25 mouse cellular contexts compared by ENCODE assay signal in the genomic region with DNA sequence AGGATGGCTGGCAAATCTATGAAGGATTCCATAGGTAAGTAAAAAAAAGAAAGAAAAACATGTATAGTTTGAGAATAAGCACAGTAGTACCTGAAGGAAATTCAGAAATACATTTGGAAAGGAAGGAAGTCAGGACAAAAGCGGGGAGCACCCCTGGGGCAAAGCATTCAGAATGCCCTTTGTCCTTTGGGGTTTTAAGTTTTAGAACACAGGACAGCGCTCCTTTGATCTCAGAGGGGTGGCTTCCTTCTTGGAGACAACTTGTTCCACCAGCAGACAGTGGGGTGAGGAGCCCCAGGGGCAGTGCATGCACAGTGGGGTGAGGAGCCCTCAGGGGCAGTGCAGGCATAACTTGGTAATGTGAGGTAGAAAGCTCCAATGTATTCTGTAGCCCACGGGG. TPM values are rescaled to one million over a fixed set of nuclear protein-coding genes. Genes with fewer than 3 reads are reported as not detected.
DNase-seq lines count a peak whose midpoint lies in the region; ATAC-seq and TF ChIP-seq lines count a peak whose summit lies in the region.
"Had no signal": no experiment of that assay in that cellular context is flagged by ENCODE, and none has a peak within 500 bp of the region (broad histone marks: within the 10 kb centered on the region; RNA-seq: fewer than 3 reads in every experiment).

No protein-coding gene starts in this region.

- H3K36me3 ChIP-seq in hindbrain, embryonic 10.5 days, result no peaks in the 10 kb centered on the region
- no peaks in the 10 kb centered on the region for H3K36me3 ChIP-seq in hindbrain, postnatal 0 days (ENCODE audit: insufficient read depth, low read length)
- H3K36me3 ChIP-seq in midbrain, embryonic 10.5 days, result no peaks in the 10 kb centered on the region
- H3K36me3 ChIP-seq in midbrain, embryonic 15.5 days (replicated peaks), result no peaks in the 10 kb centered on the region
- no peaks in the 10 kb centered on the region for H3K36me3 ChIP-seq in limb, embryonic 10.5 days
- H3K36me3 ChIP-seq: embryonic facial prominence, embryonic 12.5 days; forebrain, embryonic 15.5 days; G1E; heart, embryonic 15.5 days; hindbrain, embryonic 12.5 days; intestine, embryonic 15.5 days had no signal

- WGBS in hindbrain, embryonic 10.5 days, result 8% methylated on average over 3 of the region's 3 CpGs
- 30% methylated on average over 3 of the region's 3 CpGs for WGBS in hindbrain, postnatal 0 days
- WGBS in midbrain, embryonic 10.5 days, result 11% methylated on average over 3 of the region's 3 CpGs
- 27% methylated on average over 3 of the region's 3 CpGs for WGBS in midbrain, embryonic 15.5 days
- 6% methylated on average over 3 of the region's 3 CpGs for WGBS in limb, embryonic 10.5 days

- no peaks in the 10 kb centered on the region for H3K9me3 ChIP-seq in hindbrain, embryonic 10.5 days
- H3K9me3 ChIP-seq in hindbrain, postnatal 0 days (ENCODE audit: low read length), result no peaks in the 10 kb centered on the region
- H3K9me3 ChIP-seq in midbrain, embryonic 10.5 days (replicated peaks), result no peaks in the 10 kb centered on the region
- H3K9me3 ChIP-seq in midbrain, embryonic 15.5 days, result no peaks in the 10 kb centered on the region
- H3K9me3 ChIP-seq in limb, embryonic 10.5 days (replicated peaks), result no peaks in the 10 kb centered on the region
- H3K9me3 ChIP-seq: embryonic facial prominence, embryonic 12.5 days; forebrain, embryonic 15.5 days; G1E; heart, embryonic 15.5 days; hindbrain, embryonic 12.5 days; intestine, embryonic 15.5 days had no signal

- H3K9ac ChIP-seq in hindbrain, postnatal 0 days (replicated peaks; ENCODE audit: low read length), result no peak overlapping the region
- H3K9ac ChIP-seq in midbrain, embryonic 15.5 days, result no peak overlapping the region
- H3K9ac ChIP-seq: embryonic facial prominence, embryonic 12.5 days; forebrain, embryonic 15.5 days; heart, embryonic 15.5 days; hindbrain, embryonic 12.5 days; intestine, embryonic 15.5 days had no signal

- DNase-seq in hindbrain, embryonic 10.5 days (ENCODE audit: low spot score), result no peak
- no peak for DNase-seq in hindbrain, postnatal 0 days (ENCODE audit: low spot score)
- peak; percentile 18 for DNase-seq in midbrain, embryonic 10.5 days (ENCODE audit: low spot score)
- DNase-seq in ZHBTc4 (ENCODE audit: low read depth, low spot score), result peak; percentile 34
- no peak for DNase-seq in limb, embryonic 10.5 days (ENCODE audit: low spot score)
- no peak for DNase-seq in embryo, embryonic 11 days
- DNase-seq: adrenal gland, postnatal 14 days; cerebellum, adult 11-12 months; cerebellum, adult 9-10 months; cerebellum, postnatal 36 days; gastrocnemius, postnatal 14 days; heart, adult 2 months; heart, postnatal 14 days; kidney, adult 18-20 months had no signal

- no peak overlapping the region for H3K4me3 ChIP-seq in hindbrain, embryonic 10.5 days
- no peak overlapping the region for H3K4me3 ChIP-seq in hindbrain, postnatal 0 days (ENCODE audit: low read length)
- H3K4me3 ChIP-seq in midbrain, embryonic 10.5 days, result no peak overlapping the region
- H3K4me3 ChIP-seq in midbrain, embryonic 15.5 days, result no peak overlapping the region
- no peak overlapping the region for H3K4me3 ChIP-seq in limb, embryonic 10.5 days
- H3K4me3 ChIP-seq: embryonic facial prominence, embryonic 12.5 days; forebrain, embryonic 15.5 days; heart, adult 2 months; heart, embryonic 15.5 days; hindbrain, embryonic 12.5 days; intestine, embryonic 15.5 days had no signal

- H3K4me1 ChIP-seq in hindbrain, embryonic 10.5 days (replicated peaks), result peaks cover 41% of the 10 kb centered on the region
- peaks cover 8% of the 10 kb centered on the region; the same call in 1 of the 2 replicates for H3K4me1 ChIP-seq in hindbrain, postnatal 0 days (ENCODE audit: insufficient read depth, low read length)
- H3K4me1 ChIP-seq in midbrain, embryonic 10.5 days, result peaks cover 45% of the 10 kb centered on the region
- H3K4me1 ChIP-seq in midbrain, embryonic 15.5 days, result peaks cover 35% of the 10 kb centered on the region
- H3K4me1 ChIP-seq in limb, embryonic 10.5 days, result peaks cover 50% of the 10 kb centered on the region
- H3K4me1 ChIP-seq: heart, embryonic 15.5 days; intestine, embryonic 15.5 days had no signal

- no peak for TF ChIP-seq CTCF in hindbrain, postnatal 0 days (IDR thresholded peaks at IDR 0.05; ENCODE audit: low read depth)

- H3K27ac ChIP-seq in hindbrain, embryonic 10.5 days, result 0 out of 2 replicates have a peak overlapping the region, but pooled peaks have one; percentile 25
- no peak overlapping the region for H3K27ac ChIP-seq in hindbrain, postnatal 0 days
- H3K27ac ChIP-seq in midbrain, embryonic 10.5 days (replicated peaks), result peak overlapping the region; percentile 61; the same call in 1 of the 2 replicates
- no peak overlapping the region for H3K27ac ChIP-seq in midbrain, embryonic 15.5 days
- H3K27ac ChIP-seq in limb, embryonic 10.5 days, result peak overlapping the region; percentile 83
- H3K27ac ChIP-seq: embryonic facial prominence, embryonic 12.5 days; heart, adult 2 months; heart, embryonic 15.5 days; hindbrain, embryonic 12.5 days; intestine, embryonic 15.5 days had no signal

- no peak for ATAC-seq in hindbrain, postnatal 0 days
- no peak for ATAC-seq in midbrain, embryonic 15.5 days (replicated peaks)
- ATAC-seq: activated CD4-positive, CD25-positive, alpha-beta regulatory T cell, adult 4 months; forebrain, embryonic 15.5 days; intestine, embryonic 15.5 days had no signal

- no peak overlapping the region for H3K4me2 ChIP-seq in hindbrain, postnatal 0 days (ENCODE audit: low read depth, low read length)
- no peak overlapping the region for H3K4me2 ChIP-seq in midbrain, embryonic 15.5 days
- H3K4me2 ChIP-seq: embryonic facial prominence, embryonic 12.5 days; forebrain, embryonic 15.5 days; heart, embryonic 11.5 days; heart, embryonic 15.5 days; hindbrain, embryonic 12.5 days; intestine, embryonic 15.5 days had no signal

- H3K27me3 ChIP-seq in hindbrain, embryonic 10.5 days (ENCODE audit: insufficient read depth, poor library complexity, severe bottlenecking), result peaks cover 44% of the 10 kb centered on the region
- H3K27me3 ChIP-seq in hindbrain, postnatal 0 days (ENCODE audit: insufficient read depth, low read length), result no peaks in the 10 kb centered on the region; the same call in 1 of the 2 replicates
- H3K27me3 ChIP-seq in midbrain, embryonic 10.5 days (ENCODE audit: low read depth, poor library complexity, severe bottlenecking), result peaks cover 49% of the 10 kb centered on the region
- H3K27me3 ChIP-seq in midbrain, embryonic 15.5 days (replicated peaks), result no peaks in the 10 kb centered on the region
- peaks cover 73% of the 10 kb centered on the region for H3K27me3 ChIP-seq in limb, embryonic 10.5 days (ENCODE audit: low read depth, poor library complexity, severe bottlenecking)
- H3K27me3 ChIP-seq: embryonic facial prominence, embryonic 12.5 days; forebrain, embryonic 15.5 days; intestine, embryonic 15.5 days had no signal

RNA-seq across cellular contexts. Expression of a gene that starts 49.6 kb away (rescaled TPM):
- polyA plus RNA-seq in hindbrain, embryonic 10.5 days (2016; fragmentation: Nextera tagmentation; extraction: Ambion mirVana), result 8.2 and 23.2 TPM in 2 replicates
- 4.5 and 8.1 TPM in 2 replicates for total RNA-seq in hindbrain, postnatal 0 days (2014; rRNA removed)
- 9.6 and 12.2 TPM in 2 replicates for polyA plus RNA-seq in hindbrain, postnatal 0 days (2015; fragmentation: Nextera tagmentation; extraction: Ambion mirVana)
- polyA plus RNA-seq in midbrain, embryonic 10.5 days (2016; fragmentation: Nextera tagmentation; extraction: Ambion mirVana), result 7.7 and 15.9 TPM in 2 replicates
- 52.0 and 58.2 TPM in 2 replicates for polyA plus RNA-seq in midbrain, embryonic 15.5 days (2015; fragmentation: Nextera tagmentation; extraction: Ambion mirVana)
- 0.21 and 0.36 TPM in 2 replicates for polyA plus RNA-seq in limb, embryonic 10.5 days (2016; fragmentation: Nextera tagmentation; extraction: Ambion mirVana)
- total RNA-seq: adrenal gland, adult 18-20 months; adrenal gland, postnatal 14 days; G1E; gastrocnemius, adult 18-20 months; gastrocnemius, postnatal 14 days; heart, adult 2 months; heart, postnatal 14 days had no signal
- polyA plus RNA-seq: activated CD4-positive, CD25-positive, alpha-beta regulatory T cell, adult 4 months; G1E; heart, embryonic 11.5 days; heart, embryonic 15.5 days; intestine, embryonic 15.5 days had no signal

Comparison
In these comparisons a context has a peak if more than half of its experiments do, and no peak if none do; other contexts are left out.
1. H3K27ac ChIP-seq: peak in hindbrain, embryonic 10.5 days (single experiment), midbrain, embryonic 10.5 days (single experiment) and limb, embryonic 10.5 days (single experiment); none in hindbrain, postnatal 0 days (single experiment) and midbrain, embryonic 15.5 days (single experiment).
2. DNase-seq: peak in midbrain, embryonic 10.5 days (single experiment) and ZHBTc4 (single experiment); none in hindbrain, embryonic 10.5 days (single experiment), hindbrain, postnatal 0 days (single experiment), limb, embryonic 10.5 days (single experiment) and embryo, embryonic 11 days (single experiment).